Mouse (Mus musculus): ENCODE measurements around the gene Vmn1r176. TPM values are rescaled to one million over a fixed set of nuclear protein-coding genes. Genes with fewer than 3 reads are reported as not detected.
"Not testable (repeated sequence)": the region's sequence is repeated elsewhere in the genome, so short reads cannot be mapped to it uniquely, and the experiment has no call there.

Vmn1r176 gene
- polyA plus RNA-seq (2015; fragmentation: Nextera tagmentation; extraction: Ambion mirVana), result not detected in 2 replicates

DNA sequence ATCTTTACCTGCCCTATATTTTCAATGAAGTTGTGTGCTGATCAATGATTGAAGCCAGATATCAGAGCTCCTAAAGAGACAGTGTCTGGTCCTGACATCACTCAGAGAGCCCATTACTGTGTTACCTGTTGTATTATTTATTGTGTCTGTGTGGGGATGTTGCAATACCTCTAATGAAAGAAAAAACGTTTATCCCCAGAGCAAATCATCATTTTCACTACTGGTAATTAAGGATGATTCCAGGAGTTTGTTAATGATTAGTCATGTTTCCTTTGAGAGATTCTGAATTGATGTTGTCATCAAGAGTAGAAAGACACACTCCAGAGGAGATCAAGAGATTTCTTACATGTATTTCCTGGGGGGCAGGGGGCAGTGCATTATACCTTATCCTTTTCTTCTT lies at the start of gene Vmn1r176:
Gene Vmn1r176 (minus strand): TSS at position 101 of the 400 bp plus-strand sequence.
- not testable (repeated sequence) for ATAC-seq (ENCODE audit: low FRiP score); H3K27me3 ChIP-seq (replicated peaks); H3K4me3 ChIP-seq (replicated peaks); H3K27ac ChIP-seq (replicated peaks); H3K4me1 ChIP-seq; H3K36me3 ChIP-seq; H3K9me3 ChIP-seq (replicated peaks); H3K9ac ChIP-seq (replicated peaks); H3K4me2 ChIP-seq
- no CpG with 5 or more reads among the region's 1 CpGs for WGBS

DNA sequence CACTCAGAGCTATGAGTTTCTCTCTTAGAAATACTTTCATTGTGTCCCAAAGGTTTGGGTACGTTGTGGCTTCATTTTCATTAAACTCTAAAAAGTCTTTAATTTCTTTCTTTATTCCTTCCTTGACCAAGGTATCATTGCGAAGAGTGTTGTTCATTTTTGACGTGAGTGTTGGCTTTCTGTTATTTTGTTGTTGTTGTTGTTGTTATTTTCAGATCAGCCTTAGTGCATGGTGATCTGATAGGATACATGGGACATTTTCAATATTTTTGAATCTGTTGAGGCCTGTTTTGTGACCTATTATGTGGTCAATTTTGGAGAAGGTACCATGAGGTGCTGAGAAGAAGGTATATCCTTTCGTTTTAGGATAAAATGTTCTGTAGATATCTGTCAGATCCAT lies 39.7 kb upstream of the Vmn1r176 start:
- H3K4me3 ChIP-seq (replicated peaks); H3K9me3 ChIP-seq (replicated peaks); H3K4me2 ChIP-seq; H3K36me3 ChIP-seq; H3K4me1 ChIP-seq; H3K27me3 ChIP-seq (replicated peaks); H3K27ac ChIP-seq (replicated peaks); ATAC-seq (ENCODE audit: low FRiP score); H3K9ac ChIP-seq (replicated peaks): not testable (repeated sequence)
- 66% methylated on average over 4 of the region's 4 CpGs for WGBS

DNA sequence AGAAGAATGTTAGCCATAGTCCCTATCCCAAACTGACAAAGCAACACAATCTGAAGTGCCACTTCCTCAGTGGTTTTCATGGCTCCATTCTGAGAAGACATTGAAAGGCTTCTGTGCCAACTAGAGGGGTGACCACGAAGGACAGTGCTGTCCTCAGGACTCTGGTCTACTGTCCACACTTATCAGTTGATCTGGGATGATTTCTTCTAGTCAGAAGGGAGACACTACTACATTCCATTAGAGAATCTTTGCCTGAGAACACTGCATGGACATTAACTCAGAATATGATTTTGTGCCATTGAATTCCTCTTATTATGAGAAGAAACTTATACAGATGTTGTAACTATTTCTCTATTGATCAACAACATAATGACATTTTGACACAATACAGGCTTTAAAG lies 29.2 kb upstream of the Vmn1r176 start, which contains the start of gene Vmn1r177:
Gene Vmn1r177 (minus strand): TSS at position 101 of the 400 bp plus-strand sequence.
- not testable (repeated sequence) for H3K9ac ChIP-seq (replicated peaks); H3K27ac ChIP-seq (replicated peaks); H3K9me3 ChIP-seq (replicated peaks); H3K4me2 ChIP-seq; H3K27me3 ChIP-seq (replicated peaks); H3K36me3 ChIP-seq; H3K4me3 ChIP-seq (replicated peaks); H3K4me1 ChIP-seq; ATAC-seq (ENCODE audit: low FRiP score)
- WGBS, result 0% methylated on average over 1 of the region's 1 CpGs

DNA sequence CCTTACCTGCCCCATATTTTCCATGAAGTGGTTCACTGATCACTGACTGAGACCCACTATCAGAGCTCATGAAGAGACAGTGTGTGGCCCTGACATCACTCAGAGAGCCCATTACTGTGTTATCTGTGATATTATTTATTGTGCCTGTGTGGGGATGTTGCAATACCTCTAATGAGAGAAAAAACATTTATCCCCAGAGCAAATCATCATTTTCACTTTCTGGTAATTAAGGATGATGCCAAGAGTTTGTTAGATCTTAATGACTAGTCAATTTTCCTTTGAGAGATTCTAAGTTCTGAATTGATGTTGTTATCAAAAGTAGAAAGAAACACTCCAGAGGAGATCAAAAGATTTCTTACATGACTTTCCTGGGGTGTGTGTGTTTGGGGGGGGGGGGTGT lies 26.6 kb downstream of the Vmn1r176 start, which contains the start of gene Vmn1r175:
Gene Vmn1r175 (minus strand): TSS at position 101 of the 400 bp plus-strand sequence.
- ATAC-seq (ENCODE audit: low FRiP score); H3K4me1 ChIP-seq; H3K4me2 ChIP-seq; H3K27me3 ChIP-seq (replicated peaks); H3K9me3 ChIP-seq (replicated peaks); H3K27ac ChIP-seq (replicated peaks); H3K4me3 ChIP-seq (replicated peaks); H3K36me3 ChIP-seq; H3K9ac ChIP-seq (replicated peaks): not testable (repeated sequence)

DNA sequence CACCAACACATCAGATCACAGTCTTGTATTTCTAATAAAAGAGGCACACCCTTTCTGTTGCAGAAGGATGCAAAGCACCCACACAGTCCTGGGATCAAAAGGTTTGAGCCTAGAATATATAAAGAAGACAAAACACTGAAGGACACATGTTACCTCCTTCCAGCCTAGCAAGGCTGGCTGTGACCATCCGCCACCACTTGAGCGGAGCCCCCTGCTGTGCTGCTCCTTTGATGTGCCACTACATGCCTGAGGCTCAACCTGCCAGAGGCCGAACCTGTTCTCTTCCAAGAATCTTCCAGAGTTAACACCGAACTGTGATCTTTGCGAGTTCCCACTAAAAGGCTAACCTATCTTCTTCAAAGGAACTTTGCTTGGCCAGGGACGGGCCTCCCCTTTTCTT lies 52.6 kb downstream of the Vmn1r176 start:
- Histone ChIP-seq H3K4me1 (no peaks in the 10 kb centered on the region), H3K9ac (replicated peaks) (no peak overlapping the region), H3K36me3 (no peaks in the 10 kb centered on the region), H3K9me3 (replicated peaks) (peaks cover 31% of the 10 kb centered on the region; the same call in 1 of the 2 replicates), H3K4me2 (no peak overlapping the region), H3K4me3 (replicated peaks) (no peak overlapping the region), H3K27ac (replicated peaks) (no peak overlapping the region), H3K27me3 (replicated peaks) (no peaks in the 10 kb centered on the region)
- no peak for ATAC-seq (ENCODE audit: low FRiP score)
- WGBS, result 86% methylated on average over 6 of the region's 6 CpGs

Other genes with a start within 250 kb of the Vmn1r176 start
- not detected in 2 replicates for gene Vmn1r170, start 231.2 kb downstream of the Vmn1r176 start, polyA plus RNA-seq (2015; fragmentation: Nextera tagmentation; extraction: Ambion mirVana)
- not detected in 2 replicates for gene Vmn1r171, start 206.7 kb downstream of the Vmn1r176 start, polyA plus RNA-seq (2015; fragmentation: Nextera tagmentation; extraction: Ambion mirVana)
- gene Vmn1r172, start 179.1 kb downstream of the Vmn1r176 start, polyA plus RNA-seq (2015; fragmentation: Nextera tagmentation; extraction: Ambion mirVana), result not detected in 2 replicates
- gene Vmn1r173, start 136.7 kb downstream of the Vmn1r176 start, polyA plus RNA-seq (2015; fragmentation: Nextera tagmentation; extraction: Ambion mirVana), result not detected in 2 replicates
- not detected in 2 replicates for gene Vmn1r174, start 85.1 kb downstream of the Vmn1r176 start, polyA plus RNA-seq (2015; fragmentation: Nextera tagmentation; extraction: Ambion mirVana)
- not detected in 2 replicates for gene Vmn1r175, start 26.7 kb downstream of the Vmn1r176 start, polyA plus RNA-seq (2015; fragmentation: Nextera tagmentation; extraction: Ambion mirVana)
- not detected in 2 replicates for gene Vmn1r177, start 29.1 kb upstream of the Vmn1r176 start, polyA plus RNA-seq (2015; fragmentation: Nextera tagmentation; extraction: Ambion mirVana)
- not detected in 2 replicates for gene Vmn1r178, start 54.6 kb upstream of the Vmn1r176 start, polyA plus RNA-seq (2015; fragmentation: Nextera tagmentation; extraction: Ambion mirVana)
- gene Vmn1r179, start 89.6 kb upstream of the Vmn1r176 start, polyA plus RNA-seq (2015; fragmentation: Nextera tagmentation; extraction: Ambion mirVana), result not detected in 2 replicates
- not detected in 2 replicates for gene Vmn1r180, start 113.3 kb upstream of the Vmn1r176 start, polyA plus RNA-seq (2015; fragmentation: Nextera tagmentation; extraction: Ambion mirVana)
- gene Vmn1r181, start 137.2 kb upstream of the Vmn1r176 start, polyA plus RNA-seq (2015; fragmentation: Nextera tagmentation; extraction: Ambion mirVana), result not detected in 2 replicates
- not detected in 2 replicates for gene V1rd19, start 164.3 kb upstream of the Vmn1r176 start, polyA plus RNA-seq (2015; fragmentation: Nextera tagmentation; extraction: Ambion mirVana)
- gene Vmn1r183, start 215.9 kb upstream of the Vmn1r176 start, polyA plus RNA-seq (2015; fragmentation: Nextera tagmentation; extraction: Ambion mirVana), result not detected in 2 replicates
- gene Zfp180, start 244.6 kb upstream of the Vmn1r176 start, polyA plus RNA-seq (2015; fragmentation: Nextera tagmentation; extraction: Ambion mirVana), result 31.6 and 33.4 TPM in 2 replicates

Data from neural tube, embryonic 15.5 days (tissue).